Mouse (Mus musculus): ENCODE data around the gene Lin7c.

GRCm38 (mm10) chr2:109929256-109929655, 38.6 kb downstream of the Lin7c start:
- TF ChIP-seq POLR2A (IDR thresholded peaks at IDR 0.05; ENCODE audit: insufficient read depth, low read depth, low read length) (no peak), CTCF (IDR thresholded peaks at IDR 0.05; ENCODE audit: insufficient read depth, low read depth, low read length) (no peak)
